Comparison of ENCODE assay signal across 14 mouse cellular contexts in genomic region chr1:74342308-74342707, GRCm38 (mm10). TPM values are rescaled to one million over a fixed set of nuclear protein-coding genes. Genes with fewer than 3 reads are reported as not detected.
"Had no signal": no experiment of that assay in that cellular context is flagged by ENCODE, and none has a peak within 500 bp of the region (broad histone marks: within the 10 kb centered on the region; RNA-seq: fewer than 3 reads in every experiment).

No protein-coding gene starts in this region.

- H3K27me3 ChIP-seq: limb, embryonic 13.5 days; liver, embryonic 15.5 days; midbrain, embryonic 15.5 days; neural tube, embryonic 13.5 days had no signal

- DNase-seq: left cerebral cortex, postnatal 4 days; lung, embryonic 14.5 days; lung, postnatal 10 days; right cerebral cortex, postnatal 14 days; thymus, postnatal 4 days had no signal

- H3K9ac ChIP-seq: limb, embryonic 13.5 days; liver, embryonic 15.5 days; lung, embryonic 14.5 days; midbrain, embryonic 15.5 days; neural tube, embryonic 13.5 days had no signal

- H3K9me3 ChIP-seq: liver, embryonic 15.5 days; midbrain, embryonic 15.5 days; neural tube, embryonic 13.5 days had no signal

- H3K4me1 ChIP-seq: midbrain, embryonic 15.5 days had no signal

- H3K27ac ChIP-seq: hindbrain, postnatal 0 days; liver, embryonic 15.5 days; macrophage; midbrain, embryonic 15.5 days; neural tube, embryonic 13.5 days had no signal

- H3K36me3 ChIP-seq: liver, embryonic 15.5 days; midbrain, embryonic 15.5 days had no signal

- H3K4me2 ChIP-seq: limb, embryonic 13.5 days; liver, embryonic 11.5 days; liver, embryonic 15.5 days; lung, embryonic 14.5 days; midbrain, embryonic 11.5 days; midbrain, embryonic 15.5 days; neural tube, embryonic 13.5 days had no signal

- ATAC-seq: hindbrain, postnatal 0 days; midbrain, embryonic 15.5 days had no signal

- H3K4me3 ChIP-seq: limb, embryonic 13.5 days; liver, embryonic 15.5 days; megakaryocyte, embryonic 14.5 days; midbrain, embryonic 15.5 days; neural tube, embryonic 13.5 days had no signal

RNA-seq across cellular contexts. Expression of gene Catip, which starts 19.6 kb away (rescaled TPM):
- polyA plus RNA-seq: liver, embryonic 15.5 days had no signal
